In genomic region chr9:121791206-121791605, GRCm38 (mm10) we compare ENCODE assay signal across 9 mouse cellular contexts. TPM values are rescaled to one million over a fixed set of nuclear protein-coding genes. Genes with fewer than 3 reads are reported as not detected.
DNase-seq lines count a peak whose midpoint lies in the region; ATAC-seq and TF ChIP-seq lines count a peak whose summit lies in the region.
"Had no signal": no experiment of that assay in that cellular context is flagged by ENCODE, and none has a peak within 500 bp of the region (broad histone marks: within the 10 kb centered on the region; RNA-seq: fewer than 3 reads in every experiment).

No protein-coding gene starts in this region.

- H3K9me3 ChIP-seq in kidney, postnatal 0 days (replicated peaks; ENCODE audit: low read length), result no peaks in the 10 kb centered on the region

- peaks cover 4% of the 10 kb centered on the region; the same call in 1 of the 2 replicates for H3K4me1 ChIP-seq in kidney, postnatal 0 days (replicated peaks; ENCODE audit: insufficient read depth, low read length)

- DNase-seq in cerebellum, adult 11 months, result peak; percentile 43
- peak; percentile 74 for DNase-seq in Muller cell, postnatal 12 days (ENCODE audit: inconsistent ontology term)
- DNase-seq in cerebellum, postnatal 25 days, result peak; percentile 36 to 71
- DNase-seq in heart, adult 8-10 months (ENCODE audit: low spot score), result peak; percentile 62
- peak; percentile 82 for DNase-seq in kidney, postnatal 0 days (ENCODE audit: low spot score)
- peak; percentile 32 for DNase-seq in lung, postnatal 25 days (ENCODE audit: low spot score)
- DNase-seq in testis, postnatal 14 days (ENCODE audit: low spot score), result peak; percentile 58

- no peak for ATAC-seq in cerebellum, adult (ENCODE audit: insufficient number of reproducible peaks, low FRiP score, low TSS enrichment)
- ATAC-seq in kidney, postnatal 0 days (replicated peaks; ENCODE audit: low FRiP score, low read depth), result peak; percentile 59

- H3K9ac ChIP-seq in kidney, postnatal 0 days (ENCODE audit: low read depth, low read length), result no peak overlapping the region

- 13% methylated on average over 5 of the region's 5 CpGs for WGBS in kidney, postnatal 0 days

- H3K4me3 ChIP-seq in kidney, postnatal 0 days (replicated peaks; ENCODE audit: low read depth, low read length), result no peak overlapping the region

- no peak overlapping the region for H3K4me2 ChIP-seq in kidney, postnatal 0 days (ENCODE audit: low read length)

- no peak for TF ChIP-seq CTCF in kidney, postnatal 0 days (IDR thresholded peaks at IDR 0.05; ENCODE audit: low read depth)

- no peaks in the 10 kb centered on the region for H3K27me3 ChIP-seq in kidney, postnatal 0 days (ENCODE audit: insufficient read depth, low read length)

- no peak overlapping the region for H3K27ac ChIP-seq in kidney, postnatal 0 days

- H3K36me3 ChIP-seq in kidney, postnatal 0 days (ENCODE audit: insufficient read depth, low read length), result no peaks in the 10 kb centered on the region

RNA-seq across cellular contexts. Expression of gene Hhatl, which starts 1.1 kb away (rescaled TPM):
- total RNA-seq in heart, adult 8-10 months (2022), result 100 to 1,000 TPM; 100 to 119 (median 118) TPM
- 0.11 and 0.42 TPM in 2 replicates for polyA plus RNA-seq in kidney, postnatal 0 days (2015; fragmentation: Nextera tagmentation; extraction: Ambion mirVana)
- total RNA-seq: neutrophil, adult 5-6 weeks had no signal

RNA-seq across cellular contexts. Expression of gene Klhl40, which starts 13.8 kb away (rescaled TPM):
- total RNA-seq in heart, adult 8-10 months (2022), result 10 to 100 TPM; 17.9 to 23.6 (median 20.0) TPM
- polyA plus RNA-seq in kidney, postnatal 0 days (2015; fragmentation: Nextera tagmentation; extraction: Ambion mirVana), result 0.13 TPM in 1 of 2 replicates, not detected in the other
- total RNA-seq: neutrophil, adult 5-6 weeks had no signal

RNA-seq across cellular contexts. Expression of gene Zfp651, which starts 32.1 kb away (rescaled TPM):
- total RNA-seq in heart, adult 8-10 months (2022), result 100 to 1,000 TPM; 120 to 131 (median 129) TPM
- polyA plus RNA-seq in kidney, postnatal 0 days (2015; fragmentation: Nextera tagmentation; extraction: Ambion mirVana), result 13.6 and 14.4 TPM in 2 replicates
- total RNA-seq: neutrophil, adult 5-6 weeks had no signal

RNA-seq across cellular contexts. Expression of gene Ccdc13, which starts 48.1 kb away (rescaled TPM):
- total RNA-seq in heart, adult 8-10 months (2022), result under 1 TPM in 2 of 4 experiments, not detected in 2; 0.12 to 0.27 TPM
- 0.23 and 0.25 TPM in 2 replicates for polyA plus RNA-seq in kidney, postnatal 0 days (2015; fragmentation: Nextera tagmentation; extraction: Ambion mirVana)
- total RNA-seq: neutrophil, adult 5-6 weeks had no signal

Comparison
In these comparisons a context has a peak if more than half of its experiments do, and no peak if none do; other contexts are left out.
1. DNase-seq: peak in every context shown above with its lines; median percentile 82 in kidney, postnatal 0 days; 74 in Muller cell, postnatal 12 days; 62 in heart, adult 8-10 months; 58 in testis, postnatal 14 days; 54 in cerebellum, postnatal 25 days; 43 in cerebellum, adult 11 months; 32 in lung, postnatal 25 days.